Mouse (Mus musculus) heart, embryonic 10.5 days (tissue): ENCODE measurements at regions not wholly inside any gene's neighbourhood (a gene's known extent, or its start where the extent isn't known, plus 50 kb on each side); places are given as distances from the start of the nearest gene placed in this dataset.

ENCODE experiments used
- DNase-seq: peaks from one replicate; pipeline ENCODE4 v3.0.0-alpha.2; 2017; ENCODE audit warnings: low spot score
- H3K27ac ChIP-seq: fragments of 300-500 bp; sonication (generic); 2 replicates; pipeline ENCODE4 v1.5.1; 2016; ENCODE audit warnings: mild to moderate bottlenecking
- H3K27me3 ChIP-seq: fragments of 300-500 bp; sonication (generic); 2 replicates; pipeline ENCODE4 v1.6.1; 2016; ENCODE audit warnings: mild to moderate bottlenecking; ENCODE audit not compliant: poor library complexity, insufficient read depth, severe bottlenecking
- H3K36me3 ChIP-seq: fragments of 300-500 bp; sonication (generic); 2 replicates; pipeline ENCODE4 v1.6.1; 2016; ENCODE audit warnings: mild to moderate bottlenecking, moderate library complexity
- H3K4me1 ChIP-seq: fragments of 300-500 bp; sonication (generic); 2 replicates; pipeline ENCODE4 v1.6.1; 2016; ENCODE audit warnings: mild to moderate bottlenecking
- H3K4me3 ChIP-seq: fragments of 300-500 bp; sonication (generic); 2 replicates; pipeline ENCODE4 v1.5.1; 2016; ENCODE audit warnings: mild to moderate bottlenecking, moderate library complexity
- H3K9me3 ChIP-seq: fragments of 300-500 bp; sonication (generic); 2 replicates; pipeline ENCODE4 v1.6.1; 2016; ENCODE audit warnings: mild to moderate bottlenecking, moderate library complexity
- WGBS: fragments of 180-500 bp; shearing (Covaris S2); methylation state at CpG from one replicate; pipeline ENCODE4 v1.1.7; 2016; 5-methylcytosine and 5-hydroxymethylcytosine counted together

DNA sequence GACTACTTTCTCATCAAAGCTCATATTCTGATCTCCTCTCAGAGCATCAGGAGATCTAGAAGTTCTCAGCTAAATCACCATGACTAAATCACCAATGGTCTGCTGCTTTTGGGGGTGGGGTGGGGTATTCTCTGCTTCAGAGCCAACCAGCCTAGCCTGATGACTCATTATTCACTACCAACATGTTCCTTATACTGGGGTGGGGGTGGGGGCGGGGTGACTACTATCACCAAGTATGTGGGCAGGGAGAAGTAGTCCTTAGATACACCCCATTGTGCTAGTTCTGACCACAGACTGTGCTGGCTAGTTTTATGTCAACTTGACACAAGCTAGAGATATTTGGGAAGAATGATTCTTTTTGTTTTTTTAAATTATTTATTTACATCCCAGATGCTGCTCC lies 143.0 kb downstream of the Cbln1 start:
- no peaks in the 10 kb centered on the region for H3K9me3 ChIP-seq
- H3K27me3 ChIP-seq, result no peaks in the 10 kb centered on the region; the same call in 1 of the 2 replicates
- 78% methylated on average over 1 of the region's 1 CpGs for WGBS
- no peak overlapping the region for H3K4me3 ChIP-seq
- no peak overlapping the region for H3K27ac ChIP-seq
- no peak for DNase-seq
- no peaks in the 10 kb centered on the region; the same call in 1 of the 2 replicates for H3K4me1 ChIP-seq
- H3K36me3 ChIP-seq, result no peaks in the 10 kb centered on the region

DNA sequence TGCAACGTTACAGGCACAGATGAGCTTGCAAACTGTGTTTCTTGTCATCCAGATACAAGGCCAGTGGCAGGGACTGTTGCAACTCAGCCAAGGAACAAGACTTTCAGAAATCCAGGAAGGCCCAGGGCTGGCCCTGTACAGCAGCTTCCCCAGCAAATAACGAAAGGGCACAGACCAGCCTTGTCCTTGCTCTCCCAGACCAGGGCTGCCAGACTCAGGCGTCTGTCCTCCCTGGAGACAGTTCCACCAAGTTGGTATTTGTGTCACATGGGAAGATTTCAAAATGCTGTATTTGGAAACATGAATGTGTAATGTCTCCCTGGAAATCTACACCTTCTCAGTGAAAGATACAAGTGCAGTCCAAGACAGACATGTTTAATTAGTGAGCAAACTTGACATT lies 157.8 kb downstream of the Cbln1 start:
- Histone ChIP-seq H3K4me1 (peaks cover 4% of the 10 kb centered on the region; the same call in 1 of the 2 replicates), H3K9me3 (no peaks in the 10 kb centered on the region), H3K4me3 (no peak overlapping the region), H3K36me3 (no peaks in the 10 kb centered on the region), H3K27me3 (no peaks in the 10 kb centered on the region), H3K27ac (no peak overlapping the region)
- DNase-seq, result no peak
- WGBS, result 60% methylated on average over 3 of the region's 3 CpGs

DNA sequence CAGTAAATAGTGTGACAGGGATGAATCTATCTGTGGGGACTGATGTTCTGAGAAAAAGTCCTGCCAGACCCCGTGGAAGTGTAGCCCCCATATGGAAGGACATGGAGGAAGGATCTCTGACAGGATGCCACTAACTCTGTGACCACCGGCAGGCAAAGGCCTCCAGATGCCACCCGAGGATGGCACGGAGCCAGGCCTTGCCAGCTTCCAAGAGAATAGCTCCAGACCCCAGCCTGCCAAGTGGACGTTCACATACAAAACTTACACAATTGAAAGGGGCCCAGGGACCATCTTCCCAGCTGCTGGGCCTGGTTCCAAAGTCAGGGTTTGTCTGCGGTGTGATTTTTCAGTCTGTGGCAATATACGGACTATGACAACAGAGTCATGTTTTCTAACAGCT lies 161.1 kb downstream of the Cbln1 start:
- Histone ChIP-seq H3K9me3 (no peaks in the 10 kb centered on the region), H3K4me1 (no peaks in the 10 kb centered on the region), H3K36me3 (no peaks in the 10 kb centered on the region), H3K4me3 (no peak overlapping the region), H3K27ac (no peak overlapping the region), H3K27me3 (no peaks in the 10 kb centered on the region)
- DNase-seq, result no peak
- 86% methylated on average over 7 of the region's 7 CpGs for WGBS

DNA sequence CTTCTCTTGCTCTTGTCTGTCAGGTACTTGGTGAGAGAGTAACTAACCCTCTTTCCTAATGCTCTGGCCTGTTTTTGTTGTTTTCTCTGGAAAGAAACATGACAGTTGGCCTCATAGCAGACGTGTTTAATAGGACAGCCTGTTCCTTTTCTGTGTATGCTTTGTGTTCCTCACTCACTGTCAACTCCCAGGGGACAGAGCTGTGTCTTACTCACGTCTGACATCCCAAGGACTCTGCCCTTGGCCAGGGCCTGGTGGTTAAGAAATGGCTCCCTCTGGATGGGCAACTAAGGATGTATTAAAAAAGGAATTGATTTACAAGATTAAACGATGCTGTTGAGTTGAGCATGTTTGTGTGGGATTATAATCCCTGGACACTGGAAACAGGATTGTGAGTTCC lies 164.1 kb downstream of the Cbln1 start:
- Histone ChIP-seq H3K4me3 (no peak overlapping the region), H3K9me3 (no peaks in the 10 kb centered on the region), H3K27me3 (no peaks in the 10 kb centered on the region), H3K27ac (no peak overlapping the region), H3K4me1 (no peaks in the 10 kb centered on the region), H3K36me3 (no peaks in the 10 kb centered on the region)
- WGBS, result 71% methylated on average over 3 of the region's 3 CpGs
- no peak for DNase-seq

DNA sequence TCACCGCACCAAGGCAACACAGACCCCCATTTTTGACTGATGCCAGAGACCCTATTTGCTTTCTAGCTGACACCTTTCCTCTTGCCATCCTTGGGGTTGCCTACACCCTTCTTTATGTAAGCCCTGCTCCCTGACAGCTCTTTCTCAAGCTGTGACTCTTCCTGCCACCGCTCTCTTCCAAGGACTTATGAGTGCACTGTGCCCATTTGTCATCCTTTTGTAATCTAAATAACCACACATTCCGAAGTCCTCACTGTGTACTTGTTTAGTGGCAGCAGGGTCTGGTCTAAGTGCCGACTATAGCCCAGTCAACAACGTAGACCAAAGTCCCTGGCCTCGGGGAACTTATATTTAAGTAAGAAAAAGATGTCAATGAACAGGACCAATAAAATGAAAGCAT lies 167.4 kb downstream of the Cbln1 start:
- Histone ChIP-seq H3K27ac (no peak overlapping the region), H3K36me3 (no peaks in the 10 kb centered on the region), H3K4me3 (no peak overlapping the region), H3K4me1 (no peaks in the 10 kb centered on the region), H3K27me3 (no peaks in the 10 kb centered on the region), H3K9me3 (no peaks in the 10 kb centered on the region)
- DNase-seq, result no peak
- WGBS, result 83% methylated on average over 6 of the region's 6 CpGs

DNA sequence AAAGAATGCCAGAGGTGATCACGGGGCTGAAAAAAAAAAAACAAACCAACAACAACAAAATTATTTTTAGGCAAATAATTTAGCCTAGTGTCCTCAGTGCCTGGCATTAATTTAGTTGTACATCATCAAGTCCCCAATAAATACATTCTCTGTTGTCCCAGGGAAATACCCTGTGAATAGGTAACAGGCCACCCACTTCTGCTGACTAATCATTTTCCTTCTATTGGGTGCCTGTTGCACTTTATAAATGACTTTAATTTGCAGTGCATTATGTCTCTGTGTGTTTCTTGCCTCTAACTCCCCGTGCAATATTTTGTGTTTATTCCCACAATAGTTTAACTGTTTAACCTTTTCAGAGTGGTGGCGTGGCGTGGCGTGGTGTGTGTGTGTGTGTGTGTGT lies 168.9 kb downstream of the Cbln1 start:
- no peak overlapping the region for H3K27ac ChIP-seq
- H3K27me3 ChIP-seq, result no peaks in the 10 kb centered on the region
- WGBS, result 86% methylated on average over 5 of the region's 5 CpGs
- no peaks in the 10 kb centered on the region for H3K36me3 ChIP-seq
- H3K4me1 ChIP-seq, result no peaks in the 10 kb centered on the region
- no peaks in the 10 kb centered on the region for H3K9me3 ChIP-seq
- no peak for DNase-seq
- H3K4me3 ChIP-seq, result no peak overlapping the region

DNA sequence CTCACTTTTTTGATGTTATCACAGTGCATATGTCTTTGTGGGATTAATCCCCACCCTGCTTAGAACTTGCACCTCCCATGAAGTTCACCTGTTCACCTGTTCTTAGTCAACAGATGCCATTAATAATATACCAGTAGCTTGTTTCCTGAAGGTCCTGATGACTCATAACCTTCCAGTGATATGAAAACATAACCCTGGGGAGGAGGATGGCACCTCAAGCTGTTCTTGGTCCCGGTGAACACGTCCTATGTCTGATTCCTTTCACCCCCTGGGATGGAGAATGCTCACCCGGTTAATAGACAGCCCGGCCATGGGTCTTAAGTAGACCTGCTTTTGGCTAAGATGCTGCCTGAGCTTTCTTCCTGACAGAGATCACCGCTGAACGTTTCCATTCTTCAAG lies 174.6 kb downstream of the Cbln1 start:
- H3K27me3 ChIP-seq, result no peaks in the 10 kb centered on the region
- H3K36me3 ChIP-seq, result no peaks in the 10 kb centered on the region
- H3K27ac ChIP-seq, result no peak overlapping the region
- DNase-seq, result no peak
- no peaks in the 10 kb centered on the region for H3K4me1 ChIP-seq
- WGBS, result 84% methylated on average over 6 of the region's 6 CpGs
- no peaks in the 10 kb centered on the region for H3K9me3 ChIP-seq
- H3K4me3 ChIP-seq, result no peak overlapping the region

DNA sequence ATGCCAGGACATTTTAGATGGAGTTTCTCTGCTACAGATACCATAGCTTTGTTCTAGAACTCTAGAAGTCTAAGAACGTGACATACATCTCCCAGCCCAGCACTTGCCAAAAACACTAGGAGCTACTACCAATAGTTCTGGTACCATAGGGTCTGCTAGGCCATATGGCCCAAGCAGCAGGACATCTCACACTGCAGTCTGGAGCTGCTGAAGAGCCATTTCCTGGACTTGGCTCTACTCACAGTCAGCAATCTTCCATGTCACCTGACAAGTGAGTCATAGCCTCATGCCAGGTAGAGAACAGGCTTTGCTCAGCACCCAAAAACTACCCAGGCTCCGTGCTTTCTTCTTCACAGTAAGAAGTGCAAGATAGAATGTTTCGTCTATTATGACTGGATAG lies 175.1 kb downstream of the Cbln1 start:
- no peaks in the 10 kb centered on the region for H3K9me3 ChIP-seq
- WGBS, result 77% methylated on average over 3 of the region's 3 CpGs
- DNase-seq, result no peak

DNA sequence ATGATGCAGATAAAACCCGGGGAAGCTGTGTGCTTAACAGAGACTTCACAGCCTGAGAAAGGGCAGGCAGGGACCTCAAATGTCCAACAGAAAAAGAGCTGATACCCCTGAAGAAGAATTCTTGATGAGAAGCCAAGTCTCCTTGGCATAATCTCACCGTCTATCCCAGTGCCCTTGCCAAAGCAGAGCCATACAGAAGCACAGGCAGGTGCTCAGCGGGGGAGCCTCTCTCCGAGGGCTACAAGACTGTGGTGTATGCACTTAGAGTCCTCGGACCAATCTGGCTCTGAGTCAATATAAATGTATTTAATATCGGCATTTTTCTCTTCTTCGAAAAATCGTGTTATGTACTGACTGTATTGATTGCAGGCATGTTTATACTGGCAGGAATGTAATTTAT lies 186.3 kb downstream of the Cbln1 start:
- Histone ChIP-seq H3K27me3 (no peaks in the 10 kb centered on the region), H3K9me3 (no peaks in the 10 kb centered on the region), H3K36me3 (no peaks in the 10 kb centered on the region), H3K27ac (no peak overlapping the region), H3K4me3 (no peak overlapping the region), H3K4me1 (no peaks in the 10 kb centered on the region)
- no peak for DNase-seq
- WGBS, result 80% methylated on average over 8 of the region's 8 CpGs

More for the DNA sequence above, 175.1 kb downstream of the Cbln1 start:
- H3K4me3 ChIP-seq, result no peak overlapping the region
- H3K27me3 ChIP-seq, result no peaks in the 10 kb centered on the region
- no peaks in the 10 kb centered on the region for H3K36me3 ChIP-seq
- H3K27ac ChIP-seq, result no peak overlapping the region
- no peaks in the 10 kb centered on the region for H3K4me1 ChIP-seq

DNA sequence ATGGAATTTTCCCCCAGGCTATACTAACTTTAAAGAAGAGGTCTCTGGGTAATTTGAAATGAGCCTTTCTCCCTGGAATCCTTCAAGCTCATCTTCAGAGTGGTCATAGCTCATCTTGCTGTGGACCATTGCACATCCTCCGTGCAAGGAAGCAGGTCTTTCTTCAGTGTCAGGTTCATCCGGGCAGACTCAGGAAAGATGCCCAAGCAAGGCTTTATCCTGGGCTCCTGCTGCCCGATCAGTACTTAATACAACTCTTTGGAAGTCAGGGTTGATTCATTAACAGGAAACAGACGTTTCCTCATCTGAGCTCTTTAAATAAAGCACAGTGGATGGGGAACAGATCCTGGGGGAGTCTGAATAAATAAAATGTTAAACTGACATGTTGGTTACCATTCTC lies 188.1 kb downstream of the Cbln1 start:
- Histone ChIP-seq H3K27ac (no peak overlapping the region), H3K27me3 (no peaks in the 10 kb centered on the region), H3K9me3 (no peaks in the 10 kb centered on the region), H3K4me1 (no peaks in the 10 kb centered on the region), H3K36me3 (no peaks in the 10 kb centered on the region), H3K4me3 (no peak overlapping the region)
- DNase-seq, result no peak
- 63% methylated on average over 4 of the region's 4 CpGs for WGBS

DNA sequence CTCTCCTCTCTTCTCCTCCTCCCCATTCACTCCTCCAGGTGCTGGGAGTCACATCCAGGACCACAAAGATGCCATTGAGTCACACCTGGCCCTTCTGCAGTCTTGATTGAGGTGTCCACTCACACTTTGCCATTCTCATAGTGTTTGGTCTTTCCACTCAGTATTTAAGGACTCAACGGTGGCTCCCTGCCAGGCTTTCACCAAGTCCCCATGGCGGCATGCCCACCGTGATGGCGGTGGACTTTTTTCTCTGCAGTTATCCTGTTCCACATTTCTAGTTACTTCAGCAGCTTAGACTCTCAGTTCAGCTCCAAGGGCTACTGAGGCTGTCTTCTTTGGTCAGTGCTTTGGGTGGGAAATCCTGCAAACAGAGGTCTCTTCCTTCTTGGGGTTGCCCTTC lies 189.9 kb downstream of the Cbln1 start:
- no peaks in the 10 kb centered on the region for H3K9me3 ChIP-seq
- DNase-seq, result no peak
- H3K27ac ChIP-seq, result no peak overlapping the region
- H3K36me3 ChIP-seq, result no peaks in the 10 kb centered on the region
- 90% methylated on average over 4 of the region's 4 CpGs for WGBS
- no peaks in the 10 kb centered on the region for H3K4me1 ChIP-seq
- H3K27me3 ChIP-seq, result no peaks in the 10 kb centered on the region
- H3K4me3 ChIP-seq, result no peak overlapping the region

DNA sequence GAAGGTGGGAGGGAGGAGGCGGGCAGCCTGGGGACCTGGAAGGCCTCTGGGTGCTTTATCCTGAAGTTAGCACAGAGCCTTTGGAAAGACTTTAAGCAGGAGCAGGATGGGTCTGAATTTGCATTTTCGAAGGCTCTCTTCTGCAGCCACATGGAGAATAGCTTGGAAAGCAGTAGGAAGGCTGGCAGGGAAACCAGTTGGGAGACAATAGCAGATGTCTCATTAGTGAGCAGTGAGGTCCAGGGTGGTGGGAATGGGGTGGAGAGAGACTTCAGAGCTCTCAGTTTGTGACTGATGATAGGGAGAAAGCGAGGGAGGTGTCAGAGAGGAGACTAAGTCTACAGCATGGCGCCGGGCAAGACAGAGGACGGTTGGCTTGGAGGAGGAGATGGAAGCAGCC lies 199.1 kb downstream of the Cbln1 start:
- 0 out of 2 replicates have a peak, but pooled peaks cover 4% of the 10 kb centered on the region for H3K27me3 ChIP-seq
- H3K36me3 ChIP-seq, result no peaks in the 10 kb centered on the region
- no peak for DNase-seq
- no peaks in the 10 kb centered on the region for H3K9me3 ChIP-seq
- H3K4me1 ChIP-seq, result peaks cover 33% of the 10 kb centered on the region
- 53% methylated on average over 6 of the region's 6 CpGs for WGBS
- H3K4me3 ChIP-seq, result no peak overlapping the region
- no peak overlapping the region for H3K27ac ChIP-seq

DNA sequence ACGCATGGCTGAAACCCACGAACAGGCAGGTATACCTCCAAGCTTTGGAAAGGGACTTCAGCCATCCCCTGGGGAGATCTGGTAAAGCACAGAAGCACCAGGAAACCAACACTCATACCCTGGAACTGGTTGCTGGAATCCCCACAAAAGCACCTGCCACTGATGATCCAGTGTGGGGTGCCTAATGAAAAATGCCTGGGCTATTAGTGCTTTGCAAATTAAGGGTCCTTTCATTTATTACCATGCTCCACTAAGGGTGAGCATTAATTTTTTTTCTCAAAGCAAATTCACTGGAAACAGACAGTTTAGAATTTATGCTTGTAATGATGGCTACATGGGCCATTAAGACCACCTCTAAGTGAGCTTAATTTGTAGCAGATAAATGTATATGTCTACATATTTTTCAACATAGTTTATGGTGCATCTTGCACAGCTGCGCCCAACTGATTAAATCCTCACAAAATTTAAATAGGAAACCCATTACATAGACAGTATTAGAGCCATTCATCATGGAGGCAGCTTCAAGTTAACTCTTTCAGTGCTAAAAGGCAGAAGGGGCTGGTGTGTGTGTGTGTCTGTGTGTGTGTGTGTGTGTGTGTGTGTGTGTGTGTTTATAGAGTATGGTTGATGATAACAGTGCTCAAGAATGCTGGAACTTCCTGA lies 201.8 kb downstream of the Cbln1 start:
- WGBS, result 79% methylated on average over 3 of the region's 3 CpGs
- peaks cover 26% of the 10 kb centered on the region for H3K4me1 ChIP-seq
- DNase-seq, result no peak
- no peak overlapping the region for H3K27ac ChIP-seq
- peaks cover 4% of the 10 kb centered on the region; the same call in 1 of the 2 replicates for H3K27me3 ChIP-seq
- no peak overlapping the region for H3K4me3 ChIP-seq
- H3K9me3 ChIP-seq, result no peaks in the 10 kb centered on the region
- no peaks in the 10 kb centered on the region for H3K36me3 ChIP-seq

DNA sequence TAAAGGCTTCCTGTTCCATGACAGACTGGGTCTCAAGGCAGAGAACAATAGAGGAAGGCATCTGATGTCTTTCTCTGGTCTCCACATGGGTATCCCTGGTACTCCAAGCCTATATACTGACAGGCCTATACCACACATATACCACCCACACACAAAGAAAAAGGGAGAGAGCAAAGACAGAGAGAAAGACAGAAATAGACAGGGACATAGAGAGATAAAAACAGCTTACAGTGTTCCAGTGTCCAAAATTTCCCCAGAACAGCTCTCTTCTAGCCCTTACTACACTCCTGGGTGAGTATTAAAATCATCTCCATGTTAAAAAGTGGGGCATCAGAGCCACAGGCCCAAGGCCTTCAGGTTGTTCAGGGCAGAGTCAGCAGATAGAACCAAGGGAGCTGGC lies 204.2 kb downstream of the Cbln1 start:
- Histone ChIP-seq H3K4me1 (peaks cover 2% of the 10 kb centered on the region), H3K9me3 (no peaks in the 10 kb centered on the region), H3K36me3 (no peaks in the 10 kb centered on the region), H3K4me3 (no peak overlapping the region), H3K27me3 (peaks cover 4% of the 10 kb centered on the region; the same call in 1 of the 2 replicates), H3K27ac (no peak overlapping the region)
- no peak for DNase-seq
